Mouse (Mus musculus): ENCODE data around the gene F3. TPM values are rescaled to one million over a fixed set of nuclear protein-coding genes. Genes with fewer than 3 reads are reported as not detected.

The F3 gene
- 0.48 and 0.61 TPM in 2 replicates for polyA plus RNA-seq (2015; fragmentation: Nextera tagmentation; extraction: Ambion mirVana)

- 1% methylated on average over 73 of the region's 73 CpGs for WGBS (ENCODE audit: insufficient replicate concordance)
- no peak within 1 kb of the TSS for H3K27ac ChIP-seq (replicated peaks)
- no peaks in the 10 kb centered on the region for H3K36me3 ChIP-seq (replicated peaks)
- peaks cover 48% of the 10 kb centered on the region for H3K27me3 ChIP-seq
- H3K9me3 ChIP-seq (replicated peaks) = no peaks in the 10 kb centered on the region
- no peak within 1 kb of the TSS for H3K9ac ChIP-seq
- H3K4me3 ChIP-seq (replicated peaks) = peak within 1 kb of the TSS; percentile 59
- peaks cover 18% of the 10 kb centered on the region; the same call in 1 of the 2 replicates for H3K4me1 ChIP-seq (replicated peaks)
- ATAC-seq (ENCODE audit: insufficient read depth) = peak; percentile 54
- peak within 1 kb of the TSS; percentile 72 for H3K4me2 ChIP-seq
Measured at GRCm38 (mm10) chr3:121722971-121723844, at the start of gene F3. Gene F3 (plus strand): TSS chr3:121723537.

- H3K4me1 ChIP-seq (replicated peaks) = peaks cover 4% of the 10 kb centered on the region; the same call in 1 of the 2 replicates
- H3K27ac ChIP-seq (replicated peaks) = no peak overlapping the region
- H3K27me3 ChIP-seq = no peaks in the 10 kb centered on the region
- no peak for ATAC-seq (ENCODE audit: insufficient read depth)
- H3K4me2 ChIP-seq = no peak overlapping the region
- no peak overlapping the region for H3K4me3 ChIP-seq (replicated peaks)
- no peak overlapping the region for H3K9ac ChIP-seq
- H3K36me3 ChIP-seq (replicated peaks) = no peaks in the 10 kb centered on the region
- WGBS (ENCODE audit: insufficient replicate concordance) = 41% methylated on average over 4 of the region's 4 CpGs
- no peaks in the 10 kb centered on the region for H3K9me3 ChIP-seq (replicated peaks)
Measured at GRCm38 (mm10) chr3:121678935-121679334, 44.4 kb upstream of the F3 start.

GRCm38 (mm10) chr3:121679443-121679842 is 43.9 kb upstream of the F3 start:
- Histone ChIP-seq H3K27me3 (no peaks in the 10 kb centered on the region), H3K4me2 (no peak overlapping the region), H3K9me3 (replicated peaks) (no peaks in the 10 kb centered on the region), H3K9ac (no peak overlapping the region), H3K36me3 (replicated peaks) (no peaks in the 10 kb centered on the region), H3K4me1 (replicated peaks) (peaks cover 4% of the 10 kb centered on the region; the same call in 1 of the 2 replicates), H3K27ac (replicated peaks) (no peak overlapping the region), H3K4me3 (replicated peaks) (no peak overlapping the region)
- 64% methylated on average over 3 of the region's 3 CpGs for WGBS (ENCODE audit: insufficient replicate concordance)
- no peak for ATAC-seq (ENCODE audit: insufficient read depth)

- Histone ChIP-seq H3K4me1 (replicated peaks) (peaks cover 5% of the 10 kb centered on the region; the same call in 1 of the 2 replicates), H3K27ac (replicated peaks) (no peak overlapping the region), H3K9me3 (replicated peaks) (no peaks in the 10 kb centered on the region), H3K9ac (no peak overlapping the region), H3K4me2 (no peak overlapping the region), H3K4me3 (replicated peaks) (no peak overlapping the region), H3K36me3 (replicated peaks) (no peaks in the 10 kb centered on the region), H3K27me3 (no peaks in the 10 kb centered on the region)
- WGBS (ENCODE audit: insufficient replicate concordance) = 43% methylated on average over 3 of the region's 3 CpGs
- no peak for ATAC-seq (ENCODE audit: insufficient read depth)
Measured at GRCm38 (mm10) chr3:121680187-121680586, 43.1 kb upstream of the F3 start.

GRCm38 (mm10) chr3:121682439-121683411 is 40.6 kb upstream of the F3 start:
- H3K27ac ChIP-seq (replicated peaks) = no peak overlapping the region
- H3K27me3 ChIP-seq = no peaks in the 10 kb centered on the region
- H3K9ac ChIP-seq = no peak overlapping the region
- no peaks in the 10 kb centered on the region for H3K36me3 ChIP-seq (replicated peaks)
- no peak overlapping the region for H3K4me2 ChIP-seq
- H3K4me1 ChIP-seq (replicated peaks) = peaks cover 7% of the 10 kb centered on the region; the same call in 1 of the 2 replicates
- WGBS (ENCODE audit: insufficient replicate concordance) = 53% methylated on average over 10 of the region's 10 CpGs
- no peak overlapping the region for H3K4me3 ChIP-seq (replicated peaks)
- ATAC-seq (ENCODE audit: insufficient read depth) = no peak
- no peaks in the 10 kb centered on the region for H3K9me3 ChIP-seq (replicated peaks)

GRCm38 (mm10) chr3:121684552-121684951 is 38.8 kb upstream of the F3 start:
- H3K9ac ChIP-seq = no peak overlapping the region
- WGBS (ENCODE audit: insufficient replicate concordance) = 50% methylated on average over 4 of the region's 4 CpGs
- H3K27ac ChIP-seq (replicated peaks) = no peak overlapping the region

GRCm38 (mm10) chr3:121684963-121685362 is 38.4 kb upstream of the F3 start:
- Histone ChIP-seq H3K4me1 (replicated peaks) (peaks cover 7% of the 10 kb centered on the region; the same call in 1 of the 2 replicates), H3K27me3 (no peaks in the 10 kb centered on the region), H3K9me3 (replicated peaks) (no peaks in the 10 kb centered on the region), H3K9ac (no peak overlapping the region), H3K4me3 (replicated peaks) (no peak overlapping the region), H3K27ac (replicated peaks) (no peak overlapping the region), H3K4me2 (no peak overlapping the region), H3K36me3 (replicated peaks) (no peaks in the 10 kb centered on the region)
- WGBS (ENCODE audit: insufficient replicate concordance) = 55% methylated on average over 4 of the region's 4 CpGs
- ATAC-seq (ENCODE audit: insufficient read depth) = no peak

More at GRCm38 (mm10) chr3:121684552-121684951, 38.8 kb upstream of the F3 start:
- H3K9me3 ChIP-seq (replicated peaks) = no peaks in the 10 kb centered on the region
- peaks cover 7% of the 10 kb centered on the region; the same call in 1 of the 2 replicates for H3K4me1 ChIP-seq (replicated peaks)
- no peak overlapping the region for H3K4me3 ChIP-seq (replicated peaks)
- no peak for ATAC-seq (ENCODE audit: insufficient read depth)
- H3K27me3 ChIP-seq = no peaks in the 10 kb centered on the region
- no peak overlapping the region for H3K4me2 ChIP-seq
- no peaks in the 10 kb centered on the region for H3K36me3 ChIP-seq (replicated peaks)

- H3K4me1 ChIP-seq (replicated peaks) = 0 out of 2 replicates have a peak, but pooled peaks cover 3% of the 10 kb centered on the region
- H3K27me3 ChIP-seq = no peaks in the 10 kb centered on the region
- H3K4me3 ChIP-seq (replicated peaks) = no peak overlapping the region
- no peak for ATAC-seq (ENCODE audit: insufficient read depth)
- no peaks in the 10 kb centered on the region for H3K9me3 ChIP-seq (replicated peaks)
- H3K9ac ChIP-seq = no peak overlapping the region
- H3K4me2 ChIP-seq = no peak overlapping the region
- no peaks in the 10 kb centered on the region for H3K36me3 ChIP-seq (replicated peaks)
- 52% methylated on average over 1 of the region's 1 CpGs for WGBS (ENCODE audit: insufficient replicate concordance)
- H3K27ac ChIP-seq (replicated peaks) = no peak overlapping the region
Measured at GRCm38 (mm10) chr3:121685985-121686384, 37.4 kb upstream of the F3 start.

- Histone ChIP-seq H3K9ac (no peak overlapping the region), H3K4me3 (replicated peaks) (no peak overlapping the region), H3K4me2 (no peak overlapping the region), H3K36me3 (replicated peaks) (no peaks in the 10 kb centered on the region), H3K27me3 (no peaks in the 10 kb centered on the region), H3K4me1 (replicated peaks) (0 out of 2 replicates have a peak, but pooled peaks cover 3% of the 10 kb centered on the region), H3K27ac (replicated peaks) (no peak overlapping the region), H3K9me3 (replicated peaks) (no peaks in the 10 kb centered on the region)
- ATAC-seq (ENCODE audit: insufficient read depth) = no peak
- WGBS (ENCODE audit: insufficient replicate concordance) = 67% methylated on average over 4 of the region's 4 CpGs
Measured at GRCm38 (mm10) chr3:121686408-121686911, 36.9 kb upstream of the F3 start.

- H3K27ac ChIP-seq (replicated peaks) = no peak overlapping the region
- ATAC-seq (ENCODE audit: insufficient read depth) = no peak
- H3K9me3 ChIP-seq (replicated peaks) = no peaks in the 10 kb centered on the region
- WGBS (ENCODE audit: insufficient replicate concordance) = 58% methylated on average over 3 of the region's 3 CpGs
- 0 out of 2 replicates have a peak, but pooled peaks cover 3% of the 10 kb centered on the region for H3K4me1 ChIP-seq (replicated peaks)
- no peak overlapping the region for H3K4me2 ChIP-seq
- H3K4me3 ChIP-seq (replicated peaks) = no peak overlapping the region
- H3K9ac ChIP-seq = no peak overlapping the region
- H3K27me3 ChIP-seq = no peaks in the 10 kb centered on the region
- no peaks in the 10 kb centered on the region for H3K36me3 ChIP-seq (replicated peaks)
Measured at GRCm38 (mm10) chr3:121687741-121688140, 35.6 kb upstream of the F3 start.
